Mouse (Mus musculus): ENCODE results near the gene Slc9a3. TPM values are rescaled to one million over a fixed set of nuclear protein-coding genes. Genes with fewer than 3 reads are reported as not detected.

The Slc9a3 gene
- polyA plus RNA-seq, 1 experiment from 2014 or later, result 0.47 TPM

GRCm38 (mm10) chr13:74102831-74103582 lies 18.2 kb upstream of the Slc9a3 start:
- 85% methylated on average over 4 of the region's 4 CpGs for WGBS

DNA sequence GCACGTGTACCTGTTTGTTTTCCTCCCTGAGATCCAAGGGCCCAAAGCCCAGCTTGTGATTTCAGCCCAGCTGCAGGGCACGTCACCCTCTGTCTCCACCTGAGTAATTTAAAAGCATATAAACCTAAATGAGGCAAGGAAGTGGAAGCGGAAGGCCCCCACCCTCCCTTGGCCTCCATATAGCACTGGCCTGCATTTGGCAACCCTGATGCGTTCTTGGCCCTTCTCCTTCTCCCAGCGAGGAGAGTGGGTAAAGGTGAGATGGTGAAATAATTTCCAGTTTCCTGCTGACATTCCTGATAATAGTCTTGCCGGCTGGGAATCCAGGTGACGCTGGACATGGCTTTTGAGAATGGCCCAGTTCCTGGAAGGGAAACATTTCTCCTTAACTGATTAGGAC lies 16.8 kb upstream of the Slc9a3 start:
- no peak overlapping the region for H3K9ac ChIP-seq (ENCODE audit: low read length)
- H3K27ac ChIP-seq (ENCODE audit: low read depth), result no peak overlapping the region
- H3K4me1 ChIP-seq (replicated peaks; ENCODE audit: control insufficient read depth, insufficient read depth, low read length), result no peaks in the 10 kb centered on the region
- ATAC-seq (replicated peaks; ENCODE audit: low FRiP score, low TSS enrichment, low read depth) (no peak), DNase-seq (ENCODE audit: low spot score) (no peak)
- no peak overlapping the region for H3K4me2 ChIP-seq (ENCODE audit: low read length)
- H3K27me3 ChIP-seq (replicated peaks; ENCODE audit: control insufficient read depth, insufficient read depth, low read length), result no peaks in the 10 kb centered on the region
- H3K9me3 ChIP-seq (ENCODE audit: control insufficient read depth, low read length), result no peaks in the 10 kb centered on the region
- no peak overlapping the region for H3K4me3 ChIP-seq (ENCODE audit: low read depth, low read length)
- 82% methylated on average over 7 of the region's 7 CpGs for WGBS
- no peaks in the 10 kb centered on the region for H3K36me3 ChIP-seq (ENCODE audit: control insufficient read depth, insufficient read depth, low read length)

More at GRCm38 (mm10) chr13:74102831-74103582, 18.2 kb upstream of the Slc9a3 start:
- no peaks in the 10 kb centered on the region for H3K27me3 ChIP-seq (replicated peaks; ENCODE audit: control insufficient read depth, insufficient read depth, low read length)
- no peak overlapping the region for H3K4me3 ChIP-seq (ENCODE audit: low read depth, low read length)
- no peak overlapping the region for H3K4me2 ChIP-seq (ENCODE audit: low read length)
- no peak overlapping the region for H3K27ac ChIP-seq (ENCODE audit: low read depth)
- DNase-seq (ENCODE audit: low spot score), result no peak
- H3K4me1 ChIP-seq (replicated peaks; ENCODE audit: control insufficient read depth, insufficient read depth, low read length), result no peaks in the 10 kb centered on the region
- no peaks in the 10 kb centered on the region for H3K9me3 ChIP-seq (ENCODE audit: control insufficient read depth, low read length)
- no peaks in the 10 kb centered on the region for H3K36me3 ChIP-seq (ENCODE audit: control insufficient read depth, insufficient read depth, low read length)
- ATAC-seq (replicated peaks; ENCODE audit: low FRiP score, low TSS enrichment, low read depth), result no peak
- no peak overlapping the region for H3K9ac ChIP-seq (ENCODE audit: low read length)

- no peak overlapping the region for H3K9ac ChIP-seq (ENCODE audit: low read length)
- 84% methylated on average over 2 of the region's 2 CpGs for WGBS
- H3K27me3 ChIP-seq (replicated peaks; ENCODE audit: control insufficient read depth, insufficient read depth, low read length), result no peaks in the 10 kb centered on the region
- H3K4me2 ChIP-seq (ENCODE audit: low read length), result no peak overlapping the region
- H3K36me3 ChIP-seq (ENCODE audit: control insufficient read depth, insufficient read depth, low read length), result no peaks in the 10 kb centered on the region
- ATAC-seq (replicated peaks; ENCODE audit: low FRiP score, low TSS enrichment, low read depth), result no peak
- no peaks in the 10 kb centered on the region for H3K9me3 ChIP-seq (ENCODE audit: control insufficient read depth, low read length)
- H3K4me3 ChIP-seq (ENCODE audit: low read depth, low read length), result no peak overlapping the region
- DNase-seq (ENCODE audit: low spot score), result no peak
- H3K27ac ChIP-seq (ENCODE audit: low read depth), result no peak overlapping the region
- no peaks in the 10 kb centered on the region for H3K4me1 ChIP-seq (replicated peaks; ENCODE audit: control insufficient read depth, insufficient read depth, low read length)
Measured at GRCm38 (mm10) chr13:74107410-74107809, 13.8 kb upstream of the Slc9a3 start.

DNA sequence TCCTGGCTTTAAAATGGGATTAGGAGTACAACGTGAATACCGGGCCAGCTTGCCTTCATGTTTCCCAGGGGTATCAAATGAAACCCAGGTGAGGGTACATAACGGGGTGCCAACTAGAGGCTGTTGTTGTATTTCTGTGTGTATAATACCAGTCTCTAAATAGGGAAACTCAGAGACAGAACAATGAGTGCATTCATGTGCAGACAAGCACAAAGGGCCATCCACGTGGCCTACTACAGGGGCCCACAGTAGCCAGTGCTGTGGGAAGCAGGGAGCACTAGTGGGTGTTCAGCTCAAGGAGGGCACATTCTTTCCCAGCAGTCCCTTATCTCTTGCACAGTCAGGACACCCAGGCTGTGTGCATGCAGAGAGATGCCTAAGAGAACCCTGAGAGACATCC lies 8.7 kb upstream of the Slc9a3 start:
- Histone ChIP-seq H3K36me3 (ENCODE audit: control insufficient read depth, insufficient read depth, low read length) (no peaks in the 10 kb centered on the region), H3K27ac (ENCODE audit: low read depth) (no peak overlapping the region), H3K9ac (ENCODE audit: low read length) (no peak overlapping the region), H3K4me1 (replicated peaks; ENCODE audit: control insufficient read depth, insufficient read depth, low read length) (no peaks in the 10 kb centered on the region), H3K4me3 (ENCODE audit: low read depth, low read length) (no peak overlapping the region), H3K9me3 (ENCODE audit: control insufficient read depth, low read length) (no peaks in the 10 kb centered on the region), H3K4me2 (ENCODE audit: low read length) (no peak overlapping the region), H3K27me3 (replicated peaks; ENCODE audit: control insufficient read depth, insufficient read depth, low read length) (no peaks in the 10 kb centered on the region)
- ATAC-seq (replicated peaks; ENCODE audit: low FRiP score, low TSS enrichment, low read depth) (no peak), DNase-seq (ENCODE audit: low spot score) (no peak)
- WGBS, result 83% methylated on average over 4 of the region's 4 CpGs

- H3K9ac ChIP-seq (ENCODE audit: low read length), result no peak overlapping the region
- no peak overlapping the region for H3K4me2 ChIP-seq (ENCODE audit: low read length)
- H3K36me3 ChIP-seq (ENCODE audit: control insufficient read depth, insufficient read depth, low read length), result no peaks in the 10 kb centered on the region
- DNase-seq (ENCODE audit: low spot score) (no peak), ATAC-seq (replicated peaks; ENCODE audit: low FRiP score, low TSS enrichment, low read depth) (no peak)
- no peaks in the 10 kb centered on the region for H3K9me3 ChIP-seq (ENCODE audit: control insufficient read depth, low read length)
- WGBS, result 61% methylated on average over 6 of the region's 6 CpGs
- no peak overlapping the region for H3K27ac ChIP-seq (ENCODE audit: low read depth)
- H3K4me1 ChIP-seq (replicated peaks; ENCODE audit: control insufficient read depth, insufficient read depth, low read length), result no peaks in the 10 kb centered on the region
- H3K27me3 ChIP-seq (replicated peaks; ENCODE audit: control insufficient read depth, insufficient read depth, low read length), result 0 out of 2 replicates have a peak, but pooled peaks cover 4% of the 10 kb centered on the region
- no peak overlapping the region for H3K4me3 ChIP-seq (ENCODE audit: low read depth, low read length)
Measured at GRCm38 (mm10) chr13:74113626-74114191, 7.5 kb upstream of the Slc9a3 start.

DNA sequence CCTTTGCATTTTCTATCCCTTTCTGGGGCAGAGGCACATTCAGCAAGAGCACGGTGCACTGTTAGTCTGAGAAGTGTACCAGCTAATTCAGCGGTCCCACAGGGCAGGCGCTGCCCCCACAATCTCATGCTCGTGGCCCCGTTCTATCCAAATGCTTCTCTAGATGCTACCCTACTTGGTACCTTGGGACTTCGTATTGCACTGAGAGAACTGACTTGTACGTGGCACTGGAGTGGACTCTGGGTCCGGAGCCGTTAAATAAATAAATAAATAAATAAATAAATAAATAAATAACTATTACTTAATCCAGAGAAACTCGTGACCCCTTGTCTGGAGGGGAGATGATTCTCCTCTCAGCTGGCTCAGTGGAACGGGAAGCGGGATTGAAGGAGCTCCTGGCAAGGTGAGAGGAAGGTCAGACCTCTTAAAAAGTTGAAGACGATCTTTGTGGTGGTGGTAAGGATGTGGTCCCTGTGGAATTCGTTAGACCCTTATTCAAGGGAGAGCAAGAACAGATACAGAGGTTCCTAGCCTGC lies 606 bp downstream of the Slc9a3 start:
- H3K27ac ChIP-seq (ENCODE audit: low read depth), result no peak overlapping the region
- 38% methylated on average over 14 of the region's 14 CpGs for WGBS
- H3K4me3 ChIP-seq (ENCODE audit: low read depth, low read length), result 0 out of 2 replicates have a peak overlapping the region, but pooled peaks have one; percentile 29
- no peak for ATAC-seq (replicated peaks; ENCODE audit: low FRiP score, low TSS enrichment, low read depth)
- no peak for DNase-seq (ENCODE audit: low spot score)
- no peaks in the 10 kb centered on the region for H3K4me1 ChIP-seq (replicated peaks; ENCODE audit: control insufficient read depth, insufficient read depth, low read length)
- no peaks in the 10 kb centered on the region for H3K36me3 ChIP-seq (ENCODE audit: control insufficient read depth, insufficient read depth, low read length)
- H3K4me2 ChIP-seq (ENCODE audit: low read length), result no peak overlapping the region
- H3K9me3 ChIP-seq (ENCODE audit: control insufficient read depth, low read length), result no peaks in the 10 kb centered on the region
- H3K9ac ChIP-seq (ENCODE audit: low read length), result no peak overlapping the region
- H3K27me3 ChIP-seq (replicated peaks; ENCODE audit: control insufficient read depth, insufficient read depth, low read length), result peaks cover 54% of the 10 kb centered on the region

DNA sequence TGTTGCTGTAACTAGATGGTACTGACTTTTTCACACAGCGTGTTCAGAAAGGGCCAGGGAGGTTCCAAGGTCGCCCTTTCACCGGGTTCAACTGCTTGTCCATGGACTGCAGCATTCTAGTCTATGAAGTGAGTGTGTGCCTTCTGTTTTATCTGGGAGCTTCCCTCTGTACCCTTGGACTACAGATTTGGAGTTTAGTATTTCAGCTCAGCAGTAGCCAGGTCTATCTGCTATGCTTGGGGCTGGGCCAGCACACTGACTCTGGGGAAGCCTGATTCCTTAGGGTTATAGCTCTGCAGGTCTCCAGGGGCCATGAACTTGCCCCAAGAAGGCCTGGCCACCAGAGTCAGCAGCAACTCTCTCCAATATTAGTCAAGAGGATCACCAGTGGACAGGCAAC lies 1.4 kb downstream of the Slc9a3 start:
- Histone ChIP-seq H3K9ac (ENCODE audit: low read length) (no peak overlapping the region), H3K4me1 (replicated peaks; ENCODE audit: control insufficient read depth, insufficient read depth, low read length) (no peaks in the 10 kb centered on the region), H3K27me3 (replicated peaks; ENCODE audit: control insufficient read depth, insufficient read depth, low read length) (peaks cover 54% of the 10 kb centered on the region), H3K4me3 (ENCODE audit: low read depth, low read length) (no peak overlapping the region), H3K4me2 (ENCODE audit: low read length) (no peak overlapping the region), H3K9me3 (ENCODE audit: control insufficient read depth, low read length) (no peaks in the 10 kb centered on the region), H3K27ac (ENCODE audit: low read depth) (no peak overlapping the region), H3K36me3 (ENCODE audit: control insufficient read depth, insufficient read depth, low read length) (no peaks in the 10 kb centered on the region)
- no peak for DNase-seq (ENCODE audit: low spot score)
- ATAC-seq (replicated peaks; ENCODE audit: low FRiP score, low TSS enrichment, low read depth), result no peak
- 62% methylated on average over 3 of the region's 3 CpGs for WGBS

GRCm38 (mm10) chr13:74127571-74127970 lies 6.3 kb downstream of the Slc9a3 start:
- H3K9me3 ChIP-seq (ENCODE audit: control insufficient read depth, low read length), result no peaks in the 10 kb centered on the region
- H3K27me3 ChIP-seq (replicated peaks; ENCODE audit: control insufficient read depth, insufficient read depth, low read length), result peaks cover 18% of the 10 kb centered on the region
- H3K4me3 ChIP-seq (ENCODE audit: low read depth, low read length), result no peak overlapping the region
- H3K4me2 ChIP-seq (ENCODE audit: low read length), result no peak overlapping the region
- H3K9ac ChIP-seq (ENCODE audit: low read length), result no peak overlapping the region
- no peak overlapping the region for H3K27ac ChIP-seq (ENCODE audit: low read depth)
- ATAC-seq (replicated peaks; ENCODE audit: low FRiP score, low TSS enrichment, low read depth) (no peak), DNase-seq (ENCODE audit: low spot score) (no peak)
- WGBS, result 79% methylated on average over 7 of the region's 7 CpGs
- H3K4me1 ChIP-seq (replicated peaks; ENCODE audit: control insufficient read depth, insufficient read depth, low read length), result no peaks in the 10 kb centered on the region
- no peaks in the 10 kb centered on the region for H3K36me3 ChIP-seq (ENCODE audit: control insufficient read depth, insufficient read depth, low read length)
